Mouse (Mus musculus) naive thymus-derived CD4-positive, alpha-beta T cell, adult 2 months (primary cell): ENCODE results near the gene Inpp5d.
"Not testable (repeated sequence)": the region's sequence is repeated elsewhere in the genome, so short reads cannot be mapped to it uniquely, and the experiment has no call there.

Experiments used
- DNase-seq: peaks from one replicate; pipeline ENCODE4 v3.0.0-alpha.2; 2011; ENCODE audit warnings: low read depth

Inpp5d gene

GRCm38 (mm10) chr1:87658485-87658884, 38.4 kb downstream of the Inpp5d start:
- no peak for DNase-seq

- DNase-seq: peak; percentile 22
Observed at GRCm38 (mm10) chr1:87658937-87659617, 39.0 kb downstream of the Inpp5d start.

GRCm38 (mm10) chr1:87659618-87659960, 39.5 kb downstream of the Inpp5d start:
- no peak for DNase-seq

- no peak for DNase-seq
Observed at GRCm38 (mm10) chr1:87660740-87661139, 40.6 kb downstream of the Inpp5d start.

- DNase-seq: peak; percentile 46
Observed at GRCm38 (mm10) chr1:87663992-87664391, 43.9 kb downstream of the Inpp5d start.

GRCm38 (mm10) chr1:87667006-87667405, 46.9 kb downstream of the Inpp5d start:
- no peak for DNase-seq

GRCm38 (mm10) chr1:87668300-87668699, 48.2 kb downstream of the Inpp5d start:
- DNase-seq: no peak

- no peak for DNase-seq
Observed at GRCm38 (mm10) chr1:87671483-87671882, 51.4 kb downstream of the Inpp5d start.

GRCm38 (mm10) chr1:87673822-87674604, 53.9 kb downstream of the Inpp5d start:
- DNase-seq: no peak

GRCm38 (mm10) chr1:87676006-87676405, 55.9 kb downstream of the Inpp5d start:
- DNase-seq: no peak

- DNase-seq: no peak
Observed at GRCm38 (mm10) chr1:87679089-87679488, 59.0 kb downstream of the Inpp5d start.

GRCm38 (mm10) chr1:87680950-87681349, 60.8 kb downstream of the Inpp5d start:
- no peak for DNase-seq

- not testable (repeated sequence) for DNase-seq
Observed at GRCm38 (mm10) chr1:87682473-87682872, 62.4 kb downstream of the Inpp5d start.

GRCm38 (mm10) chr1:87684071-87684470, 64.0 kb downstream of the Inpp5d start:
- no peak for DNase-seq

- DNase-seq: no peak
Observed at GRCm38 (mm10) chr1:87684791-87685190, 64.7 kb downstream of the Inpp5d start.

GRCm38 (mm10) chr1:87686351-87686750, 66.2 kb downstream of the Inpp5d start:
- no peak for DNase-seq

- no peak for DNase-seq
Observed at GRCm38 (mm10) chr1:87687009-87687408, 66.9 kb downstream of the Inpp5d start.

GRCm38 (mm10) chr1:87689661-87690341, 69.7 kb downstream of the Inpp5d start:
- no peak for DNase-seq

GRCm38 (mm10) chr1:87696358-87696757, 76.2 kb downstream of the Inpp5d start:
- peak; percentile 56 for DNase-seq

GRCm38 (mm10) chr1:87698010-87698409, 77.9 kb downstream of the Inpp5d start:
- DNase-seq: no peak

- DNase-seq: no peak
Observed at GRCm38 (mm10) chr1:87699890-87700448, 79.9 kb downstream of the Inpp5d start.

- DNase-seq: no peak
Observed at GRCm38 (mm10) chr1:87704230-87704629, 84.1 kb downstream of the Inpp5d start.

GRCm38 (mm10) chr1:87706361-87706760, 86.2 kb downstream of the Inpp5d start:
- no peak for DNase-seq
